Mouse (Mus musculus) layer of hippocampus, postnatal 14 days (tissue): ENCODE measurements around the gene Man2a1. TPM values are rescaled to one million over a fixed set of nuclear protein-coding genes. Genes with fewer than 3 reads are reported as not detected.
A peak's percentile ranks its signal among the peaks of the same experiment; 100 is the strongest.

Experiments
- DNase-seq, 2 experiments: peaks; one replicate each; pipeline ENCODE4 v3.0.0; 2021 to 2022; ENCODE audit warnings: low spot score in 2 of 2, mixed read lengths in 1 of 2
- total RNA-seq, 2 experiments: library from RNA; stranded (reverse); gene quantifications; 2 replicates each; pipeline ENCODE4 v1.2.3; 2021

The Man2a1 gene
- total RNA-seq, 2 experiments from 2014 or later, result 14.2 to 18.8 TPM

DNA sequence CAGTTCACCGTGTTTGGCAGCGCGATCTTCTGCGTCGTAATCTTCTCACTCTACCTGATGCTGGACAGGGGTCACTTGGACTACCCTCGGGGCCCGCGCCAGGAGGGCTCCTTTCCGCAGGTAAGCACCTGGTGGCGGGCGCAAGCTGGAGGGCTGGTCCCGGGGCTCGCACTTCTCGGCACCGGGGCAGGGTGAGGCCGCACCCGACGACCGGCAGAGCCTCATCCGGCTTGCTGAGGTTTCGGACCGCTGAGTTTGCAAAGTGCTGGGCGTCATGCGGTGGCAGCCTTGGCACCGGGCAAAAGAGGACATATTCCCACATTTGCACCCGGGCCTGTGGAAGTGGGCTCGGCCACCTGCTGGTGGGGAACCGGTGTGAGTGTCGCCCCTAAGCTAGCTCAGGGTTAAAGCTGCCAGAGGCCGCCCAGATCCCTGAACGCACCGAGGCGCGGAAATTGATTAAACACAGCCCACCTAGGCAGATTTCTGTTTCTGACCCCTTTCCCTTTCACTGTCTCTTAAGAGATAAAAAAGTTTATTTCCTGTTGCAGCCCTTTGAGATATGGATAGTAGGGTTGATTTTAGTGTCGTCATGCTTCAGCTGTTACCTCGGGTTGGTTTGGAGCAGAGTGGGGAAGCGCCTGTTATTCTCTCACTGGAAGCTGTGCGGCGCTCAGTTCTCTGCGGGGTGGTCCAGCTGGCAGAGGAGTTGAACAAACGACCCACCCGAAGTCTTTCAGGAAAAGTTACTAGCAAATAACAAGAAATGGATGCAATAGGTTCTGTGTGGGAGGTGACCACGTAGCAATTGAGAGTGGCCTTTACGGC, 1.4 kb downstream of the Man2a1 start:
- DNase-seq, result peak; percentile 48 to 50

GRCm38 (mm10) chr17:64603134-64603533, 2.6 kb downstream of the Man2a1 start:
- no peak for DNase-seq

GRCm38 (mm10) chr17:64603534-64603933, 3.0 kb downstream of the Man2a1 start:
- DNase-seq, result no peak

- no peak for DNase-seq
These were observed 3.6 kb downstream of the Man2a1 start for GRCm38 (mm10) chr17:64604163-64604562.

- no peak for DNase-seq
These were observed 7.7 kb downstream of the Man2a1 start for GRCm38 (mm10) chr17:64608228-64608627.

- DNase-seq, result no peak
These were observed 8.5 kb downstream of the Man2a1 start for GRCm38 (mm10) chr17:64608923-64609598.

DNA sequence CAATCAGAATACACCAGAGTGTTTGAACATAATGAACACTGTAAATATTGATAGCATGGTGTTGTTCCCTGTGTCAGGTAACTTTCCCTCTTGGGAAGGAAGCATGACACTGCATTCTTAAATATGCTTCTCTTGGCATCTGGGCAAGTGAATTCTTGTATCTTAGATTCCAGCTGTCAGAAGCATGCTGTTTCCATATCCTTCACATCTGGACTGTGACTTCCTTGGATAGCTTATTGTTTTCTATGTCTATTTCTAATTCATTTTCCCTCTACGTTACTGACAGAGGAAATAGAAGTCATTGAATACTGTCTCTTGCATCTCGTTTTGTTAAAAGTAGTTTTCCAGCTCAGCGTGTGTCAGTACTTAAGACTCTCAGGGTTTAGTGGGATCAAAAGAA, 9.2 kb downstream of the Man2a1 start:
- no peak for DNase-seq

GRCm38 (mm10) chr17:64611426-64611825, 10.9 kb downstream of the Man2a1 start:
- DNase-seq, result no peak

DNA sequence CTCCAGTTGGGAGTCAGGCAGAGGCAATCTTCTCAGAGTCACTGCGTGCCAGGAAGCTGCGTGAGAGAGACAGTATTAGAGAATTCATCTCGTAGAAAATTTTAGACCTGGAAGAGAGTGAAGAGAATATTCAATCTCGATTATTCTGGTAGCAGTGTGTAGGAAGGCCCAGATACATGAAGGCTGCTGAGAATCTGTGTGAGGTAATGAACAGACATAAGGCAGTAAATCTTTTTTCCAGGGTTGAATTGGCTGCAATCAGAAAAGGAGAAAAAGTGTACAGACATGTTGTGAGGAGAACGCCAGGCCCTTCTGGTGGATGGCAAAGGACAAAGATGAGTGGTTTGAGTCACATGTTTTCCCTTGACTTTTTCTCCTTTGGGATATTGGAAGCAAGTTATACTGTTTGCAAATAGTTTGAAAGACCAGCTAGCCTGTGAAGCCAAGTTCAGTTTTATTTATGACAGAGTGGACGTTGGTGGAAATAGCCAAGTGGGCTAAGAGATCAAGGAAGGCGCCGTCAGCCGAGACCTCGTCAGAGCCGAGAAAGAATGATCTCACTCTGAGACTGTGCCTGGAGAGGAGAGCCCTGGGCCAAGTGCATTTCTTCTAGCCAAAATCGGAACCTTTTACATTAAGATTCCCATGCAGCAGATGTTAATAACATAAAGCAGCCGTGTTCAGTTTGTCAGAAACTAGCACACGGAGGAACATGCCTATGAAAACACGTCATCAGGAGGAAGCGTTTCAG, 11.8 kb downstream of the Man2a1 start:
- no peak for DNase-seq

- no peak for DNase-seq
These were observed 12.4 kb downstream of the Man2a1 start for GRCm38 (mm10) chr17:64612930-64613329.

- no peak for DNase-seq
These were observed 12.8 kb downstream of the Man2a1 start for GRCm38 (mm10) chr17:64613351-64613750.

DNA sequence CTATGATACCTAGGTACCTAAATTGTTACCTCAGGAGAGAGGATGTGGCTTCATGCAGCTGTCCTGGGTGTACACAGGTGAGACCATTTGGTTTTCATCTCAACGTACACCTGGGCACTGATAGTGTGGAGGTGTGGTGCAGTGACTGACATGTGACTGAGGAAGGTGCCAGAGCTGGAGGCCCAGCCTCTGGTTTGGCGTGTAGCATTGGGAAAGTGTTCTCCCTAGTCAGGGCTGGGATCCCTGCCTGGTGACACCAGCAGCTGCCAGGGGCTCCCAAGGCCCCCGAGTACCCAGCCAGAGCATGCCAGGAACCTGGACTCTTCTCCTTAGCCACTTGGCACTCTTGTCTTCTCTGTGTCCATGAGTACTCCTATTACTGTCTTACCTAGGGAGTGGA, 14.3 kb downstream of the Man2a1 start:
- no peak for DNase-seq

DNA sequence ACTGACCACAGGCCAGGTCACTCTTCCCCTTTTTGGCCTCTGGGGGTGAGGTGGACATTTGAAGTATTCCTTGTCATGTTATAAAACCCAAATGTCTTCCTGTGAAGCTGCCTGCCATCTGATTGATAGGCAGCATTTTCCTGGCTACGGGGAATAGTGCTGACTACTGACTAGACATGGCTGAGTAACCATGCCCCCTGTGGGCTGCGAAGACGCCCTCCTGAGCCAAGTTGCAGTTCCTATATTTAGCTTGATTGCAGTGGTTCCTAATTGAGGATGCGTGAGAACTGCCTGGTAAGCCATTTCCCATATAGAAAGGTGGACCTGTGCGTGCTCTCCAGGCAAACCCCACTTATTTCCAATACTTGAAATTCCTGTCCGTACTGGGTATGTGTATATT, 14.9 kb downstream of the Man2a1 start:
- DNase-seq, result no peak

- DNase-seq, result no peak
These were observed 15.7 kb downstream of the Man2a1 start for GRCm38 (mm10) chr17:64616259-64616658.

- DNase-seq, result no peak
These were observed 17.3 kb downstream of the Man2a1 start for GRCm38 (mm10) chr17:64617838-64618237.

DNA sequence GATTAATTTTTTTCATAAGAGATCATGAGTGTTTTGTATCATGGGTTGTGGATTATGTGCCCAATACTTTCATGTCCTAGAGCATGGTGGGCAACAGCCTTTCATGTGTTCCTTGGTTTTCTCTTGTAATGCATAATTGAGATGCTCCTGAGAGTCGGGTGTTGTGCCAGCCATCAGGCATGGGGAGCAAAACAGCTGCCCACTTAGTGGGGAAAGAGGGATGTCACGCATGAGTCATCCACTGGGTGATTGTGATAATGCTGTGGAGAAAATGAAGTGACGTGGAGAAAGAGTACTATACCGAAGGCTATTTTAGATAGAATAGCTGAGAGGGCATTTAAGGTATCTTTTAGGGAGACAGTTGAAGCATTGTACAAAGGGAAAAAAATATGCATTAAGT, 18.5 kb downstream of the Man2a1 start:
- DNase-seq, result no peak

DNA sequence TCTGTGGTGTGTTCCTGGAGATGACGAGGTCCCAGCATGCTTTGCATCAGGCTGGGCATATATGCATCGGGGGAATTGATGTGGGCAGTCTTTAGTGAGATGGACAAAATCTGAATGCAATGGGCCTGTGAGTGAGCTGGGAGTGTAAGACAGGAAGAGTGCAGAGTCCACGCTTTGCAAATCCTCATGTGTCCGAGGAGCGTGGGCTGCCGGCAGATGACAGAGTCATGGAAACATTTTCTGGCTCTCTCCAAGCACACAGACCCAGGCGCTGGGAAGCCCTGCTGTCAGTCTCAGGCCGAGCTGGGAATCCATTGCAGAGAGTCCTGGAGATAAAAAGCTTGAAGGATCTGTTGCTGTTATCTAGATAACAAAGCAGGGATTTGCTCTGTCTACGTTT, 19.6 kb downstream of the Man2a1 start:
- no peak for DNase-seq

DNA sequence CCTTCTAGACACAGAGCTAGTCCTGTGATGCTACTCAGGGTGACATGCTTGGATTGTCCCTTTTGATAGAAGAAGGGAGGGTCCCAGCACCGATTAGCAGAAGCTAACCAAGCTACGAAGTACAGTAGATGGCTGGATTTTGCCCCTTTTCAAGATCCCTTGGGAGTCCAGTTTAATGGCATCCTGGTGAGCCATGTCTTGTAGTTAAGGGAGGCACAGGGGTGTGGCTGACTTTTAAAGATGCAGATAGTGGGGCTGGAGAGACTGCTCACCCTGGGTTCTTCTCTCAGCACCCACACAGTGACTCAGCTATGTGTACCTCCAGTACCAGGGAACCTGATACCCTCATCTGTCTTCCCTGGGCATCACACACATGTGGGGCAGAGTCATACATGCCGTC, 20.1 kb downstream of the Man2a1 start:
- no peak for DNase-seq

GRCm38 (mm10) chr17:64621226-64621625, 20.7 kb downstream of the Man2a1 start:
- DNase-seq, result no peak

DNA sequence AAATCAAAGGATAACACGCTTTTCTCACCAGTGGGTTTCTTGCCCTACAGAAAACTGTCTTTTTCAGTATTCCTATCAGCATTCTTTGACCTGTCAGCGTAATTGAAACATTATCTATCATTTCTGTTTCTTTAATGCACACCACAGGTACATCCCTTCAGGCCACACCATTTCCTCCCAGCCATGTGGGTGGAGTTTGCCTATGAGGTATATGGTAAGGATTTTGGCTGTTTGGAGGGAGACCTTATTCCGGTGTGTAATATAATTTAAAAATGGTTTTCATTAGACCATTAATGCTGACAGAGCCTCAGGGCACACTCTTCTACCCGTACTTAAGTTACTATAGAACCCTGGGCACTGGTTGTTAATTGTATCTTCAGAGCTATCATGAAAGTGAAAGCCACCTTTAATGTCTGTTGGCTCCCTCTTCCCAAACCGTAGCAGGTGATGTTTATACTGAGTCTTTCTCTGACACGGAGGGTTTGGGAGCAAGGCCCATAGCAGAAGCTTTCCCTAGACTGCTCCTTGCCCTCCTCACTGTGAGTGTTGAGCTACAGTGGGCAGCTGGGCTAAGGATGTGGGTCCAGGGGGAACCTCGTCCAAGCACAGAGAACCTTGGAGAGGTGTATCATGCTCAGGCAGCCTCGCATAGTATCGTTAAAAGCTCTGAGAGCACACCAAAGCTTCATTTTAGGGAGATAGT, 21.3 kb downstream of the Man2a1 start:
- no peak for DNase-seq

- DNase-seq, result no peak
These were observed 21.9 kb downstream of the Man2a1 start for GRCm38 (mm10) chr17:64622352-64622886.
